Mouse (Mus musculus) yolk sac, embryonic 10.5 days (tissue): ENCODE measurements at regions not wholly inside any gene's neighbourhood (a gene's known extent, or its start where the extent isn't known, plus 50 kb on each side); places are given as distances from the start of the nearest gene placed in this dataset.

ENCODE experiments used
- DNase-seq: peaks from one replicate; pipeline ENCODE4 v3.0.0-alpha.2; 2017; ENCODE audit warnings: low spot score

DNA sequence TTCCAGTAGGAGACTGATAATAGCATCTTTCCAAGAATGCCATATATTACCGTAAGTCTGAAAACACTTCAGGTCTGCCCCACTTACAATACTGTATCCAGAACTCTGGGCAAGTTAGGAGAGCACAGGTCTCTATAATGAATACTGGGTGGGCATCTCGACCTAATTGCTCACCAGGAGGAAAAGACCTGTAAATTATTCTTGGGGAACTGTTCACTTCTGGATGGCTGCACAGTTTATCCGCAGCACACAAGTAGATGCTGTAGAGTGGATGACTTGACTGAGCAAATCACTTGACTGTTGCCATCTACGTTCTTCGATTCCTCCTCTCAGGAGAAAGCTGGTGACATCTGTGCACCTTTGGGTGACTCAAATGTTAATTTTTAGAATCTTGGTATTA, 159.8 kb downstream of the Rpl36a-ps1 start:
- no peak for DNase-seq

DNA sequence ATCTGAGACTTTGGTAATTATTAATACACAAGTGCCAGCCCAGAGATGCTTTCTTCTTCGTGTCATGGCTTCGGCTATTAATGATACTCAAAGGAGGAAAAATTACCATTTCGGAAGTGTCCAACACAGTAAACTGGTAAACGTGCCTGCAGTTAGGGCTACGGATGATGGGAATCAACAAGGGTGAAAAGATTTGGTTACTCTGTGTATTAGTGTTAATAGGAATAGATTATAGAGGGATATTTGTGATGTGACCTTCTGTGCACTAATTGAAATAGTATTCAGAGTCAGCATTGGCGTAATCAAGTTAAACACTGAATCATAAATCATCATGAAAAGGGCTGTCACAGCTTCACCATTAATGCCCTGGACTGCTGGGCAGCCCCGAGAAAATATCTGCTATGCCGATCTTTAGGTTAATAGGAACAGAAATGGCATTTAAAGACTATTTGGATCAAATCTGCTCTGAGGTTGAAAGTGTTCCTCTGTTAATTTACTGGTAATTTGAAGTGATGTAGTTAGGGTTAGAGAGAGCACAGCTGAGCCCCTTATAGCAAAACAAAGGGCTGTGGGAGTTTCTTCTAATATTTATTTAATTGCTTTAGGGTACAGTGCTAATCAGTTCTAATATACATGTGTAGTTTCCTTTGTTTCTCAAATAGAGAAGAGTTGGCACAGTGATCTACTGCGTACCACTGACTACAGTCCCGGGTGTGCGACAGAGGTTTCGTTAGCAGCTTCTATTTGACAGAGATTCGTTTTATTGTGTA, 160.7 kb downstream of the Rpl36a-ps1 start:
- no peak for DNase-seq

DNA sequence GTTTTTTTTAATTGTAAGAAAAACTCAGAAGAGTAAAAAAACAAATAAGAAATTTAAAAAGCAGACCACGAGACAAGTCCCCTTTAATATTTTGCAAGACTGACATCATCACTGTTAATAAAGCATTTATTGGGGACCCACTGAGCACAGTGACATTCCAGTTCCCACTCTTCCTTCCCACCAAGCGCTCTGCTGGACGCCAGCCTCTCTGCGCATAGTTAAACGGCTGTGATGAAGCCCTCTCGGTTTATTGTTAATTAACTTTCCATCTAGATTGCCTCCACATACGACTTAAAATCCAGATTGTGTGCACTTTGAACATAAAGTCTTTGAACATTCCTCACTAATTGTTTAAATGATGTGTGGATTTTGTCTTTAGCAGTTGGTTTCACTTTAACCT, 161.7 kb downstream of the Rpl36a-ps1 start:
- DNase-seq, result no peak

DNA sequence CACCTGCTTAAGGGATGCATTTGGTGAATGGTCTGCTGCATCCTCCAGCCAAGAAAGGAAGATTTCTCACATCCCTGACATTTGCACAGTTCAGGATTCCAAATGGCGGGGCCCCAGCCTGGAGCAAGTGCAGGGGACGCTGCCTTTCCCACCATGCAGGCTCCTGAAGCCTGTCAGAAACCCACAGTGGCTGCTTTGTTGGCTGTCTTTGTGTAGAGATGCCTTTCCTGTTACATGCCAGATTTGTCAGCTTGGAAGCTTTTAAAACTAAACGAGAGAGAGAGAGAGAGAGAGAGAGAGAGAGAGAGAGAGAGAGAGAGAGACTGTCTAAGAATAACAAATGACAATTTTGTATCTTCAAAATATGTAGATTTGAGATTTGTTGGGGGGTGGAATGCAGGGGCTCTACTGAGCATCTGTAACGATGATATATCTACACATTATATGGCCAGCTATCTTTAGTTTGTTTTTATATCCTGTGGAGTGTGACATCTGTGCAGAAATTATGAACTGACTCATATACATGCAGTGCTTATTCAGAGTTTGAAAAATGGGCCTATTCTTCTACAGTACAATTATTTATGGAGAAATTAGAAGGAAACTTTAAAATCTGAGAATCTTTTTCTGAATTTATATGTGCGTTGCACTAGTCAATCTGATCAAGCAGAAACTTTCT, 164.0 kb downstream of the Rpl36a-ps1 start:
- DNase-seq, result no peak

DNA sequence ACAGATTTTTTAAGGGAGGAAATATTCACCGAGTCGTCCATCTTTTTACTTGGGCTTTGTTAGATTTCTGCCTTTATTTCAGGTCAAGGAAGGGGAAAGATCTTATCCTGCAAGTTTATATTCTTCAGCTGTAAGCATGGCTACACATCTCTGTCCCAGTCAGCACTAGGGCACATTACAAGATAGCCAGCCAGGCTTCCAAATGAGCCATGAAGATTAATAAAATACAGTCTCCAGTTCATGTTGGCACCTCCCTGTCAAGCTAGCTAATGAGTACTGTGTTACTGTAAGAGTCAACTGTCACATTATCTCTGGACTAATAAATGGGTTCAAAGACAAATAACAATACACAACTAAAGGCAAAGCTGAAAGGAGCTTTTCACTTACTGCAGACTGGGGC, 166.6 kb downstream of the Rpl36a-ps1 start:
- no peak for DNase-seq

DNA sequence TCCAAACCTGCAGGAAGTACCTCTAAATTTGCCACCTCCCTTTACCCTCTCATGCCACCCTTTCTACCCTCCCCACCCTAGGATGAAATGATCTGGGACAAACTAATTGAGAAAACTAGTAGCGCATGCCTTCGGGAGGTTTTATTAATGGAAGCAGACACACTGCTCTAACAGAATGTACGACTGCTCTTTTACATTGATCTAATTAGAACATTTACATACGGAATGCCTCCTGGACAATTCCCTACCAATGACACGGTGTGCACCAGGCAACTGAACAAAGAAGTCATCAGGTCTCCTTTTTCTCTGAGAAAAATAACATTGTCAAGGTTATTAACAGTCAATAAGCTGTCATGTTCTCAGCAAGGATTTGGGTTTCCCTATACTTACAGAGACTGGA, 180.5 kb downstream of the Rpl36a-ps1 start:
- DNase-seq, result no peak

DNA sequence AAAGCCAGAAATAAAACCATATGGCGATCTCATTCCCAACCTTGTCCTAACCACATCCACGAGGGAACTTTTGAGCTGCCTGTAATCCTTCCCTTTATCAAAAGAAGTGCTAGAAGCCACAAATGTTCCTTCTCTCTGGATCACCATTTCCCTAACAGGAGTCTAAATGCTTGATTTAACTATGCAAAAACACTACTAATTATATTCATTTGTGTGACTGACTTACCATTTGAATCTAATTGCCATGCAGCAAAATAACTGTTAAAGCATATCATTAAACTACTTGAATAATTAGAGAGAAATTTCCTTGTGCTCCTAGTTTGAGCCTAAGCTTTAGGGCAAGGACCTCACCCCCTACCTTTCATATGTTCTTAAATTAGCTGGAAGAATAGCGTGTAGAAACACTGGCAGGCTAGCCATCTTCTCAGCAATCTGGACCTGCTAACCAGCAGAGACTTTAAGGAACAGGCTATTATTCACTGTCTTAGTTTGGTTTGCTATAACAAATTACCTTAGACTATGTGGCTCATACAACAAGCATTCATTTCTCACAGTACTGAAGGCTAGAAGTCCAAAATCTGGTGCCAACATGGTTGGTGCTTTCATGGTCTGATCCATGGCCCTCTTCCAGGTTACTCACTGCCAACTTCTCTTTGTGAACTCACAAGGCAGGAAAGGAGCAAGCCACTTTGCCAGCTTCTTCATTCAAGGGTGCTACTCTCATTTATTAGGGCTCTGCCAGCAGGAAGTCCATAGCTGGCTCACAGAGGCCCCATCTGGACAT, 183.7 kb downstream of the Rpl36a-ps1 start:
- DNase-seq, result no peak

DNA sequence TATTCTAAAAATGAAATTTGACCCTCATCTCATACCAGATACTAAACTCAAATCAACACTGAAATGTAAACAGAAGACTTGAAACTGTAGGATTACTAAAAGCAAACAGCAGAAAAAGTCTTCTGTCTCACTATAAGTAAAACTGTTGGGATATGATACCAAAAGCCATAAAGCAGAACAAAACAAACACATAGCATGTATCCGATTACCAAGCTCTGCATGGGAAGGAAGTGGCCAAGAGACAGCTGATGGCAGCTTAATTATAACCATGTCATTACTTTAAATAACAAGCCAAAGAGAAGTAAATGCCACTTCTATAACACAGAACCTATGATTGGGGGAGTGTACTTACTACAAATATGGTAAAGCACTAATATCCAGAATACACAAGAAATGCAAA, 186.0 kb downstream of the Rpl36a-ps1 start:
- no peak for DNase-seq

DNA sequence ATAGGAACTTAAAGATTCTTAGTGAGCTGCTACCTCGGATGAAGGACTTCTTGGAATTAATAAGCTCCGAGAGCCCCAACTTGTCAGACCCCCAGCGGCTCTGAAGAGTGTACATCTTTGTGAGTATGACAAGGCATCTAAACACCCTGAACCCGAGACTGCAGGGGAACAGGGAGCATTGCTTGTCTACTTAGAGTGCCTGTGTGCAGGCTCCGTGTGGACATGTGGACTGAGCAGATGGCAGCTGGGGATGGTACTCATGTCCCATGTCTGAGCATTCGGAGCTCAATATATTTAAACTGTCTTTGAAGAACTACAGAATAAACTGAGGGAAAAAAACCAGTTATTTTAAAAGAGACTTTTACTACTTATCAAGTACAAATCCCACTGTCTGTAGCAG, 189.1 kb downstream of the Rpl36a-ps1 start:
- no peak for DNase-seq

DNA sequence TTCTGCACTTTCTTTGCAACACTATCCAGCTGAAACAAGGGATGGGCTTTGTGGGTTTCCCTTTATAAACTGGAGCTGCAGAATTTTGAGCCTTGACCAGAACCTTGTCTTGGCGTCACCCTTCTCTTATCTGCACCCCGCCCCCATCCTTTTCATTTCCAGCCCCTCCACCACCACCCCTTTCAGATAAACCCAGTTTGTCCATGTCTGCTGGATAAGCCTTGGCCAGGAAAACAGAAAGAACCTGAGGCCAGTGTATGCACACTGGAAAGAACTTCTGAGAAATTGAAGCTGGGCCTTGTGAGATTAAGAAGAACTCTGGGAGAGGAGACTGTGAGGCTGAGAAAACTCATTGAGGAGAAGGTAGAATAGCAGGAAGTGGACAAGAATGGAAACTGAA, 192.8 kb downstream of the Rpl36a-ps1 start:
- DNase-seq, result no peak

DNA sequence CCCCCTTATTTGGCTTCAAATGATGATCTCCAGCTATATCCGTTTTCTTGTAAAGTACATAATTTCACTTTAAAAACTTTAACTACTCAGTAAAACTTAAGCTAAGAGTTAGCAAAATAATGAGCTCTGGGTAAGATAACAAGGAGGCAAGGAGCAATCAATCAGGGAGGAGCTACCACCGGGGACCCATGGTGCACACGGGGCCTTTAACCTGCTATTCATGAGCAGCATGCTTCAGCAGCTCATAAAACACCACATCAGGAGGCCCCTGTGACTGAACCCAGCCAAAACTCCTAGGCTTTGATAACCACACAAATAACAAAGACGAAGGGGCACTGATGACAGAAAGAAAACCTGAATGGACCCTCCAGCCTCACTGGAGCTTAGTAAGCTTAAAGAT, 202.1 kb downstream of the Rpl36a-ps1 start:
- DNase-seq, result no peak

DNA sequence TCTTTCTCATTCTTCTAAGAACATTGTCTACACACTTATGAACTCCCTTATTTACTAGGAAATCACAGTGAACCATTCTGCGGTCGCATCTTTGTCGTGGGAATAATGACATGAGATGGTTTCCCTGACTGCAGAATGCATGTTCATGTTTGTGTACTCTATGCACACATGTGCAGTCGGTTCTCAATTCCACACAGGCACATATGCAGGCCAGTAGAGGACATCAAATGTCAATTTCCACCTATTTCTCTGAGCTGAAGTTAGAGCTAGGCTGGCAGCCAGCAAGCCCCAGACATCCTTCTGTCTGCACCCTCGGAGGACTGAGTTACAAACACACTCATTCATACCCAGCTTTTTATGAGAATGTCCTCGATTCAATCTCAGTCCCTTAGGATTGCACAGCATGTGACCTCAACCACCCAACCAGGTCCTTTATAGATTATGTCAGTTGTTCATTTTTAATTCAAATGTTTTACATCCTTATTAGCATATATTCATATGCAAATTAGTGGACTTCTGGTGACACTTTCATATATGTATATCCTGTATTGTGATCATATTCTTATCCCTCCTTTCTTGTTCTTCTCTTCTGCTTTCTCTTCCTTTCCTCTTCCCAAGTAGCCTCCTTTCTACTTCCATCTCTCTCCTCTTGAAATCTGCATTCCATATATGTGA, 202.7 kb downstream of the Rpl36a-ps1 start:
- DNase-seq, result no peak

DNA sequence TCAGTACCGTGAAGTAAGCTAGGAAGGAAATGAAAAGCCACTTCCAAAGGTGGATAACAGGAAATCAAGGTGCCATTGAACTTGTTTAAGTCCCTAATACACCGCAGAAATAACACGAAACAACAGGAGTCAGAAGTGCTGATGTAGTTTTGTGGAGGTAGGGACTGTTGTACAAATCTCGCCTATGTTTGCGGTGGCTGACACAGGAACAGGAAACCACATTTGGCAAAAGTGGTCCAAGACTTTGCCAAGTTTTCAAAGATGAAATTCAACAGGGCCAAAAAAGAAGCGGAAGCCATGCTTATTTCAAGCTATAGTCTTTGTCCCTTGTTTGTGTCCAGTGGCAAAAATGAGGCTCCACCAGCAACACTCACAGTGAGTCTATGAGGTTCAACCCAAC, 204.3 kb downstream of the Rpl36a-ps1 start:
- DNase-seq, result no peak

DNA sequence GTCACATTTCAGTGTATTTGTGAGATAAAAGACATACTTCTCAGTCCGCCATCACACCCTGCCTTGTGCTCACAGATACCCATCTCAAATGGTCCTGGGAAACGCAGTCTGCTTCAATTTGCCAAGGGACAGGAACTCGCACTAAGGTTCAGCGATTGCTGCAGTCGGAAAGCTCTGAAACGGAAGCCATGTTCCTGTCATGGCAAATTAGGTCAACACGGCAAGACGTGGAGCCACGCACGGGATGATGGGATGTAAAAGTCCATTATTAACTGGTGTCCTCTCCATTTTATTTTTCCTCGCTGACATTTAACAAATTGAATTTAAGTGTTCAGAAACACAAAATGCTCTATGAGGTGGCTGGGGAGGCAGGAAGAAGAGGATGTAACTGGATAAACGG, 212.4 kb downstream of the Rpl36a-ps1 start:
- DNase-seq, result no peak

DNA sequence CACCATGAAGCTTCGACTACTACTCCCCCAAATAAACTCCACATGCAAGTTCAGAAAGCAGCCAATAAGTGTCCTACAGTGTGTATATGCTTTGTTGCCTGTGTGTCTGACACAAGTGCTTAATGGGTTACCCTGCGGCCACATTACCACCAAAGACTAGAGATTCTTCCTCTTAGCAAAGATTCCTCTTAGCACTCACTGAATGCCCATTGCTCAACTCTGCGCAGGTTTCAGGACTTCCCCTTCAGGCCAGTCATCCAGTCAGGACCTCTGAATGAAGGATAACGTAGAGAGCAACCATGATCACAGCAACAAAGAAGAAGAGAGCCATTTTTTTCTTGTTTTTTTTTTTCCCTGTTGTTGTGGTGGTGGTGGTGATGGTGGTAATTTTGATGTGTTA, 222.0 kb downstream of the Rpl36a-ps1 start:
- DNase-seq, result no peak

DNA sequence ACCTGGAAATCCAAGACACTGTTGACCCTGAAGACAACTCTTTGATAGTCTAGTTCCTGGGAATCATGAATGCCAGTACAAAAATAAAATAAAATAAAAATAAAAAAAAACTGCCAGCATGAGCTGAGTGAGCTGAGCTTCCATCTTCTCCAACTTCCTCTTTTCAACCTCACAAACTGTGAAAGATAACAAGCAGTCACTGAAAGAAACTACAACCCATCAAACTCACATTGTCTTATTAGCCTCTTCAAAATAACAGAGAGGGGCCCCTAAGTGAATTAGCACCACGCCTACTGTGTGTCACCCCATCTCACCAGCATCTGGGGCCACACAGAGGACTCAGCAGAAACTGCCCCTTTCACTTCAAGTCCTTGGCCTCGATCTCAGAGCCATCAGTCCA, 225.3 kb downstream of the Rpl36a-ps1 start:
- no peak for DNase-seq

DNA sequence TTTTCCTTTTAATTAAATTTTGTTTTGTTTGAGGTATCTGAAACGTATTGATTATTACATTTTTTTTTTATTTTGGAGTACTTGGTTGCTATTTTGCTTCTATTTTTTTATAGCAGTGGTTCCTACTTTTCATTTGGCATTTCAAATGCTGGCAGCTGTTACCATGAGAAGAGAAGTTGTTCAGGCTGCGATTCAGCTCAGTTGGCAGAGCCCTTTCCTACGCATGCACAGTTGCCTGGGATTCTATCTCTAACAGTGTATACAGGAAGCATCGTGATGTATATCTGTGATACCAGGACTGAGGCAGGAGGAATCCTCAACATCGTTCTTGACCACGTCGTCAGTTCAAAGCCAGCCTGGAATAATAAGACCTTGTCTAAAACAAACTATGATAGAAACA, 226.6 kb downstream of the Rpl36a-ps1 start:
- DNase-seq, result no peak

DNA sequence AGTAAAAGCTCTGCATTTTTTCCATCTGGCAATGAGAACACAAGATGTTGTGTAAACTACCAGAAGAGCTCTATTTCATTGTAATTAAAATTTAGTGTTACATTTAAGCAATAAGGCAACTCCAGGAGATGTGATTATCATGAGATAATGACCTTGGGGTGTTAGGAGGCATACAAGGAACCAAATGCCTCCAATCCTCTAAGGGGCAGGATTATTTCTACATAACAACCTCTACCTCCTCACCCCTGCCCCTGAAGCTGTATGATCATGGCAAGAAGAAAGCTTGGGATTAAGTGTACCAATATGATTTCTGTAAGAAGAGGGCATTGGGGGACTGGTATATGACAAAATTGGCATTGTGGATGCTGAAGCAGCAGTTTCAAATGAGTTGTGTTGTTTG, 228.8 kb downstream of the Rpl36a-ps1 start:
- no peak for DNase-seq

DNA sequence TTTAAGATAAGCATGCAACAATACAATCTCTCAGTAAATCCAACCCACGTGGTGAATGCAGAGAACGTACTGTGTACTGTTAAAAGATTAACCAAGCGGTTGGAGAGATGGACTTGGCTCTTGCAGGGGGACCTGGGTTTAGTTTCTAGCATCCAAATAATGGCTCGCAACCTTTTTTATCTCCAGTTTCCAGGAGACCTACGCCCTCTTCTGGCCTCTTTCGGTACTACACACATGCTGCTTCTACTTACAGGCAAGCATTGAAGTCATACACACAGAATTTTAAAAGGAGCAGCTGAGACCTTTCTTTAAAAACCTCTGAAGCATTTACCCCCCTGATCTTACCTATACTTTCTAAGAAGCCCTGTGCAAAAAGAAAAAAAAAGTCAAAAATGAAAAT, 243.4 kb downstream of the Rpl36a-ps1 start:
- DNase-seq, result no peak

DNA sequence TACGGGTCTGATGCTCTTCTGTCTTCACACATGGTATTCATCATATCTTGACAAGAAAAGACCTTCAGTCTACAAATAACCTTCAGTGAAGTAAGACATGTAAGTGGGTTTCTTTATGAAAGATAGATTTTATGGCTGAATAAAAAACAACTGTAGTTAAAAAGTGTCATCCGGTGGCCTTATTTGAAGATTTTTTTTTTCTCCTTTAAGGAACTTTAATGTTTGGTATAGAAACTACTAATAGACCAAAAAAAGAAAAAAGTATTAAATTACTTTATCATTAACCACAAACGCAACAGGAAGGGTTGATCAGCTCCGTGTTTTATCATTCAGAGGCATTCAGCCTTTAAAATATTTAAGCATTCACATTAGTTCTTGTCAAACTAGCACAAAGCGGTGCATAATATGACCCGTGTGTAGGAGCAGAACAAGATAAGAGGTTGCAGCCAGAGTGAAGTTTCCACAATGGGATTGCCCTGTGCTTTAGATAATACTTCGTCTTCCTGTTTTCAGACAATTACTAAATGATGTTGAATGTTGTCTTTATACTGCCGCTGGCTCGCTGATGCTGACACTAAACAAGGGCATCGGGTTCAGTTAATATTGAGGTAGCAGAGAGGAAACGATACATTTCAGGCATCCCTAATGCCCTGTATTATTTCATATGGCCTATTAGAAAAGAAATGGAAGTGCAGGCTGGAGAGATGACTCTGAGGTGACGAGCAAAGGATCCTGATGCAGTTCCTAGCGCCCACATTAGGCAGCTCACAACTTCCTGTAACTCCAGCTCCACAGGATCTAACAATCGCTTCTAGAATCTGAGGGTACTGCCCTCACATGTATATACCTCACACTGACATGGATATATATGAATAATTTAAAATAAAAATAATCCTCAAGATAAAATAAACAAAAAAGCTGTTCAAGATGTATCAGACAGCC, 244.8 kb downstream of the Rpl36a-ps1 start:
- no peak for DNase-seq

DNA sequence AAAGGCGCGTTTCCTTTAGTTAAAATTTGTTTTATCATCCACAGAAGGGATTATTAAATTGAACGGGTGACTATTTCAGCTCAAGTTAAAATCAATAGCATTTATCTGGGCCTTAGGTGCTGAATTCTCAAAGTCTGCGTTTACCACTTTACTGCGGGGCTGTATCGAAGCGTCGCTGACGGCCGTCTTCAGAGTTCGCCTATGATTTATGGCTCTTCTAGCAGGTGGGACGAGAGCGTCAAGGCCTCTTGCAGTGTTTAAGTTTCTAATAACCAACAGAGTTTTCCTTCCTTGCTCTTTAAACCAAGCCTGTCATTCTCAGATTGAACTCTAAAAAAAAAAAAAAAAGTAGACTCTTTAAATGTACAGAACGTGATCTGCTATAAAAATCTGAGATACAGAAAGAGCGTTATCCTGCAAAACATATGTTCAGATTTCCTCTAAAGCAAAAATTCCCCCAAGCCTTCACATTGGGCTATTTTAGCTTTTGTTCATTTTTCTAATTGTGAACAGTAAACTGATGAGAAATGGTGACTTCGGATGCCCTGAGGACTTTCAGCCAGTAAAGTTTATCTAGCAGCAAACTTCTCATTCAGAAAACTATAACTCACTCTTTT, 246.9 kb downstream of the Rpl36a-ps1 start:
- DNase-seq, result no peak
